Mouse (Mus musculus): ENCODE measurements around the gene Nptx1. TPM values are rescaled to one million over a fixed set of nuclear protein-coding genes. Genes with fewer than 3 reads are reported as not detected.

Gene Nptx1
- polyA plus RNA-seq, 1 experiment from 2014 or later = 3.2 TPM

DNA sequence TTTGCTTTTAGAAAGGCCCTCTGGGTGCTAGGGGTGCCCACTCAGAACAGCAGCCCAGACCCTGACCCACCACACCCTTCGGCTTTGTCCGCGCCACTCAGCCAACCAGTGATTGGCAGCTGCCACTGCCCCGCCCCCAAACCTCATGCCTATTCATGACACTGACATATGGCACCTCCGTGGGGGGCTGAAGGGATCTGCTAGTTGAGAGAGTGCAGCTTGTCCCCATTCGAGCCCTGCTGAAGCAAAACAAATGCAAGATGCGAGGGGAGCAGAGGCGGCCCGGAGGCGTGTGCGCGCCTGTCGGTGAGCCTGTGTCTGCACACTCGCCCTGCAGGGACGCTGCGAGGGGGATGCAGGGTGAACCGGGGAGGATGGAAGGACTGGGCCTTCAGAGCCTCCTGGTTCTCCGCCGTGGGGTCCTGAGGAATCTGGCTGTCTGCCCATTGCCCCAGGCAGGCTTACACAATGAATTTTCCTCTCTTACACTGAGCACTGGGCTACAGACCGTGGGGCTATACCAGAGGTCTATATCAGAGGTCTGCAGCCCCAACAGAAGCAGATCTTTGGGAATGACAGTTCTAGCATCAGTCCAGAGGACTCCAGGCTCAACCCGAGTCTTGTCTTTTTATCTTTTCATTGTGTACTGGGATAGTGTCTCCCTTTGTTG, 32.5 kb downstream of the Nptx1 start:
- peak overlapping the region; percentile 52 for H3K9ac ChIP-seq (ENCODE audit: low read length)
- no peaks in the 10 kb centered on the region for H3K36me3 ChIP-seq (ENCODE audit: control insufficient read depth, insufficient read depth, low read length)
- H3K27ac ChIP-seq (ENCODE audit: low read depth, low read length) = peak overlapping the region; percentile 84
- WGBS = 2% methylated on average over 21 of the region's 21 CpGs
- DNase-seq (ENCODE audit: low spot score) = peak; percentile 88
- peak overlapping the region; percentile 48 for H3K4me2 ChIP-seq (ENCODE audit: low read depth, low read length, severe bottlenecking)
- peak; percentile 81 for ATAC-seq (replicated peaks; ENCODE audit: low FRiP score)
- H3K9me3 ChIP-seq (ENCODE audit: control insufficient read depth, low read length) = no peaks in the 10 kb centered on the region
- H3K4me3 ChIP-seq (ENCODE audit: low read depth, low read length) = peak overlapping the region; percentile 13
- H3K27me3 ChIP-seq (ENCODE audit: control insufficient read depth, insufficient read depth, low read length) = 0 out of 2 replicates have a peak, but pooled peaks cover 5% of the 10 kb centered on the region
- peaks cover 22% of the 10 kb centered on the region for H3K4me1 ChIP-seq (replicated peaks; ENCODE audit: control insufficient read depth, insufficient read depth, low read length)

DNA sequence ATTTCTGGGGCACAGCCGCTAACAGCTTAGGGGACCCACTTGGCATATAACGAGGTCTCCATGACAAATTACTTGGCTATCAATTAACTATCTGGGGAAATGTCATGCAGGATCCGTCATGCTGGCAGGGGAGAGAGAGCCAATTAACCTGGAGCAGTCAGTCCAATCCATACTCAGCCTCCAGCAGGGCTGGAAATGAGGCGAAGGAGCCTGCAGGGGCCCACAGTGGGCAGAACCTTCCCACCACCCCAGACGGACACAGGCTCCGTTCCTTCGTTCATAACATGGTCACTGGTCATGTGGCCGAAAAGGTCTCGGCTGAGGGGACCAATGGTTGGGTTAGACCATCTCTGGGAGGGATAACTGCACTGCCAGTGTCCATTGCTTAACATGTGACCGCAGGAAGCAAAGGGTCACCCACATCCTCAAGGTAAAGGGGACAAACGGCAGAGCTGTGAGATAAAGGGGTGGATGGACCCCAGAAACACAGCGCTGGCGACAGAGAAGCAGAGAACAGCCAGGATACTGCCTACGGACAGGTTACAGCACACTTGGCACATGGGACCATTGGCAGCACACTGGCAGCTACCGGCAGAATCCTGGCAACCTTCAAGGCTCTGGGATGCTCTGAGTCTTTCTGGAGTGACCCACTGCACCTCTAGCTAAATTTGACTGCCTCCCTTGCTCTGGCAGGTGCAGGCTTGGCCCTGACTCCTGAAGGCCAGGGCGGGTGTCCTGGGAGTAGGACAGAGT, 33.3 kb downstream of the Nptx1 start:
- Histone ChIP-seq H3K27ac (ENCODE audit: low read depth, low read length) (peak overlapping the region; percentile 84), H3K9ac (ENCODE audit: low read length) (peak overlapping the region; percentile 52; the same call in 1 of the 2 replicates), H3K36me3 (ENCODE audit: control insufficient read depth, insufficient read depth, low read length) (no peaks in the 10 kb centered on the region), H3K4me1 (replicated peaks; ENCODE audit: control insufficient read depth, insufficient read depth, low read length) (peaks cover 22% of the 10 kb centered on the region), H3K27me3 (ENCODE audit: control insufficient read depth, insufficient read depth, low read length) (0 out of 2 replicates have a peak, but pooled peaks cover 5% of the 10 kb centered on the region), H3K9me3 (ENCODE audit: control insufficient read depth, low read length) (no peaks in the 10 kb centered on the region), H3K4me3 (ENCODE audit: low read depth, low read length) (peak overlapping the region; percentile 13; the same call in 1 of the 2 replicates), H3K4me2 (ENCODE audit: low read depth, low read length, severe bottlenecking) (peak overlapping the region; percentile 48)
- DNase-seq (ENCODE audit: low spot score) (no peak), ATAC-seq (replicated peaks; ENCODE audit: low FRiP score) (no peak)
- WGBS = 46% methylated on average over 16 of the region's 16 CpGs

DNA sequence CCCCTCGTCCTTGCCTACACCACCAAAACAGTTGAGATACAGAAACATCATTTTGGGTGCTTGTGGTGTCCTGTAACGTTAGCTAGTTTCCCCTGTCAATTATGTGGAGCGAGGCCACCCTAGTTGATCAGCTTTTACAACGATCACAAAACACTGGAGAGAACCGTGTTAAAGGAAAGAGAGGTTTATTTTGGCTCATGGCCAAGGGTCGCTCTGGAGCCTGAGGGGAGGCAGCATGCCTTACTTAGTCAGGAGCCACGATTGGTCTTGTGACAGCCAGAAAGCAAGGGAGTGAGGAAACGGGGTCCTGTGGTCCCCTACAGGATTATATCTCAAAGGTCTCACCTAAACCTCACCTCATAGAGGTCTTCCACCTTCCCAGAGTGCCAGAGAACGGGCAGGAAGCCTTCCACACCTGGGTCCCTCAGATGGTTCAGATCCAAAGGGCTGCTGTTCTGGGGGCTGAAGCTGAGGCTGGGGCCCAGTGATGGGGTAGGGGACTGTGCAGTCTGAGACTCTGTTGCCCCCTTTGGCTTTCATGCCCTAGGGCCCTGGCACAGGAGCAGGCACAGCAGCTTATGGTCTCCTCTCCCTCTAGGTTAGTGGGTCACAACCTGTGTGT, 34.4 kb downstream of the Nptx1 start:
- Histone ChIP-seq H3K27ac (ENCODE audit: low read depth, low read length) (no peak overlapping the region), H3K9me3 (ENCODE audit: control insufficient read depth, low read length) (no peaks in the 10 kb centered on the region), H3K9ac (ENCODE audit: low read length) (no peak overlapping the region), H3K27me3 (ENCODE audit: control insufficient read depth, insufficient read depth, low read length) (0 out of 2 replicates have a peak, but pooled peaks cover 5% of the 10 kb centered on the region), H3K4me1 (replicated peaks; ENCODE audit: control insufficient read depth, insufficient read depth, low read length) (peaks cover 22% of the 10 kb centered on the region), H3K4me2 (ENCODE audit: low read depth, low read length, severe bottlenecking) (no peak overlapping the region), H3K4me3 (ENCODE audit: low read depth, low read length) (no peak overlapping the region), H3K36me3 (ENCODE audit: control insufficient read depth, insufficient read depth, low read length) (no peaks in the 10 kb centered on the region)
- 65% methylated on average over 9 of the region's 9 CpGs for WGBS
- DNase-seq (ENCODE audit: low spot score) = no peak
- no peak for ATAC-seq (replicated peaks; ENCODE audit: low FRiP score)

DNA sequence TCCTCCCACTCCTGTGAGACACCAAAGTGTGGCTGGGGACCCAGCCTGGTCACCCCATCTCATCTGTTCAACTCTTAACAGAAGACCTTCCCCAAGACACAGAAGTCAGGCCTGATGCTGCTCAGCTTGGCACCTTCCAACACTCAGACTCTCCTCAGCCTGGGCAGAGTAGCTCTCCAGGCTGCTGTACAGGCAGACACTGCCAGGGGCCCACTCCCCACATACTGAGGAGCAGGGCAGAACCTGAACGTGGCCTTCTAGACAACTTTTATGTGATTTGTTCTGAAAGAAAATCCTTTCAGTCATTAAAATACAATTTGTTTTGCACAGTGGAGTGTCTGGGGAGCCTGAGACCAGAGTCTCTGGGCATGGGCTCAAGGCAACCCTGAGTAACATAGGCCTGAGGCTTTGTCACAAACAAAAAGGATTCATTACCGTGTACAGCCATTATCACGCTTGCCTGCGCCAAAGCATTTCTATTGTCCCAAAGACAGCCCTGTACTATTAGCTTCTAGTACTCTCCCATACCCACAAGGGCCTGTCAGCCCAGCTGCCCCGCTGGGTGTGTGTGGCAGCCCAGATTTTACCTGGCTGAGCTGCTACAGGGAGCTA, 38.3 kb downstream of the Nptx1 start:
- Histone ChIP-seq H3K4me2 (ENCODE audit: low read depth, low read length, severe bottlenecking) (no peak overlapping the region), H3K27ac (ENCODE audit: low read depth, low read length) (peak overlapping the region; percentile 26), H3K36me3 (ENCODE audit: control insufficient read depth, insufficient read depth, low read length) (0 out of 2 replicates have a peak, but pooled peaks cover 4% of the 10 kb centered on the region), H3K9me3 (ENCODE audit: control insufficient read depth, low read length) (no peaks in the 10 kb centered on the region), H3K9ac (ENCODE audit: low read length) (no peak overlapping the region), H3K27me3 (ENCODE audit: control insufficient read depth, insufficient read depth, low read length) (0 out of 2 replicates have a peak, but pooled peaks cover 2% of the 10 kb centered on the region), H3K4me3 (ENCODE audit: low read depth, low read length) (no peak overlapping the region), H3K4me1 (replicated peaks; ENCODE audit: control insufficient read depth, insufficient read depth, low read length) (peaks cover 3% of the 10 kb centered on the region)
- ATAC-seq (replicated peaks; ENCODE audit: low FRiP score) (no peak), DNase-seq (ENCODE audit: low spot score) (no peak)
- WGBS = 52% methylated on average over 5 of the region's 5 CpGs

DNA sequence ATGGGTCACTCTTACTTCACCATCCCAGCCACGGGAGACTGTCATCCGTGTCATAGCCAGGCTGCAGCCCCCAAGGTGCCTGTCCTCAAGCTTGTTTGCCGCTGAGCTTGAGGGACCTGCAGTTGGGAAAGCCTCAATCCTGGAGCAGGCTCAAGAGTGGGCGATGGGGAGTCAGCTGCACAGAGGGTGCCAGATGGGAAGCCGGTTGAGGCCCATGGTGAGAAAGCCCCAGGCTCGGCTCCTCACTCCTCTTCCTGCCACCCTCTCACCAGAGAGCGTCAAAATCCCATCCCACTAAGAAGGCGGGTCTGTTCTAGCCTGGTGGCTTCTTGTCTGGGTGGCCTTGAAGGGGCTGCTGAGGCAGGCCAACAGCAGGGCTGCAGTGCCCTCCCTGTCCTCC, 39.8 kb downstream of the Nptx1 start:
- H3K4me2 ChIP-seq (ENCODE audit: low read depth, low read length, severe bottlenecking) = no peak overlapping the region
- H3K36me3 ChIP-seq (ENCODE audit: control insufficient read depth, insufficient read depth, low read length) = 0 out of 2 replicates have a peak, but pooled peaks cover 4% of the 10 kb centered on the region
- H3K9ac ChIP-seq (ENCODE audit: low read length) = no peak overlapping the region
- no peak for ATAC-seq (replicated peaks; ENCODE audit: low FRiP score)
- no peaks in the 10 kb centered on the region for H3K9me3 ChIP-seq (ENCODE audit: control insufficient read depth, low read length)
- no peak overlapping the region for H3K4me3 ChIP-seq (ENCODE audit: low read depth, low read length)
- H3K27ac ChIP-seq (ENCODE audit: low read depth, low read length) = no peak overlapping the region
- no peaks in the 10 kb centered on the region for H3K27me3 ChIP-seq (ENCODE audit: control insufficient read depth, insufficient read depth, low read length)
- DNase-seq (ENCODE audit: low spot score) = no peak
- WGBS = 85% methylated on average over 8 of the region's 8 CpGs
- no peaks in the 10 kb centered on the region for H3K4me1 ChIP-seq (replicated peaks; ENCODE audit: control insufficient read depth, insufficient read depth, low read length)

DNA sequence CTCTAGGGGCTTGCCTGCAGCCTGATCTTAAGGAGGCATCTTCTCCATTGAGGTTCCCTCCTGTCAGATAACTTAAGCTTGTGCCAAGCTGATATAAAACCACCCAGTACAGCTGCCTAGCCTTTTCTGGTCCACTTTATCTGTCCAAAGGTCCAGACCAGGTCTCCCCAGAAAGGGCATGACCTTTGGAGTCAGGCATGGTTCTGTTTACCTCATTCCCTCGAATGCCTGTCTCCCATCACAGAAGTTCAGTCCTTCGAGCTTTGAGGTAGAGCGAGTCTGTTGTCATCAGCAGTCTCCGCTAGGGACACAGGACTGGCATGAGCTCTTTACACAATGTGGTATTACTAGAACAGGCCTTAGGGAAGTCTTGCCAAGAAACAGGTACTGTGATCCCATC, 41.2 kb downstream of the Nptx1 start:
- WGBS = 93% methylated on average over 4 of the region's 4 CpGs
- H3K9me3 ChIP-seq (ENCODE audit: control insufficient read depth, low read length) = no peaks in the 10 kb centered on the region
- peaks cover 4% of the 10 kb centered on the region; the same call in 1 of the 2 replicates for H3K36me3 ChIP-seq (ENCODE audit: control insufficient read depth, insufficient read depth, low read length)
- DNase-seq (ENCODE audit: low spot score) = no peak
- H3K4me1 ChIP-seq (replicated peaks; ENCODE audit: control insufficient read depth, insufficient read depth, low read length) = no peaks in the 10 kb centered on the region
- H3K4me2 ChIP-seq (ENCODE audit: low read depth, low read length, severe bottlenecking) = no peak overlapping the region
- ATAC-seq (replicated peaks; ENCODE audit: low FRiP score) = no peak
- H3K9ac ChIP-seq (ENCODE audit: low read length) = no peak overlapping the region
- H3K27me3 ChIP-seq (ENCODE audit: control insufficient read depth, insufficient read depth, low read length) = no peaks in the 10 kb centered on the region
- H3K4me3 ChIP-seq (ENCODE audit: low read depth, low read length) = no peak overlapping the region
- no peak overlapping the region for H3K27ac ChIP-seq (ENCODE audit: low read depth, low read length)

DNA sequence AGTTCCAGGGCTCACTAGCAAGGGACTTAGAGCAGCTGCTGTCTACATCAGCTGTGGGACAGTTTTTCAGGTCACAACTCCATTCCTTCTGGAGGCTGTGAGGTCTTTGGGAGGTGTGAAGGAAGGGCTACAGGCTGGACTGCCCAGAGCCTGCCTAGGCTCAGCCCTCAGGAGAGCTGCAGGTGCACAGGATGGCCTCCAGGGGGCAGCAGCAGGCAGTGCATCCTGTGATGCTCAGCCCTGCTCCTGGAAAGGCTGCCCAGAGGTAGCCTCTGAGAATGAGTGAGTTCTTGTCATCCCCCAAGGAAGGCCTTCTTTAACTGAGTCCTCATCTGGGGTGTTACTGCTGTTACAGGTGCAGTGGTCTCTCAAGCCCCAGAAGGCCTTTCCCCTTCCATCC, 43.9 kb downstream of the Nptx1 start:
- Histone ChIP-seq H3K9ac (ENCODE audit: low read length) (no peak overlapping the region), H3K4me3 (ENCODE audit: low read depth, low read length) (no peak overlapping the region), H3K4me2 (ENCODE audit: low read depth, low read length, severe bottlenecking) (no peak overlapping the region), H3K36me3 (ENCODE audit: control insufficient read depth, insufficient read depth, low read length) (peaks cover 4% of the 10 kb centered on the region; the same call in 1 of the 2 replicates), H3K4me1 (replicated peaks; ENCODE audit: control insufficient read depth, insufficient read depth, low read length) (no peaks in the 10 kb centered on the region), H3K27me3 (ENCODE audit: control insufficient read depth, insufficient read depth, low read length) (no peaks in the 10 kb centered on the region), H3K9me3 (ENCODE audit: control insufficient read depth, low read length) (no peaks in the 10 kb centered on the region), H3K27ac (ENCODE audit: low read depth, low read length) (no peak overlapping the region)
- ATAC-seq (replicated peaks; ENCODE audit: low FRiP score) (peak; percentile 36; the same call in 1 of the 2 replicates), DNase-seq (ENCODE audit: low spot score) (peak; percentile 88)

DNA sequence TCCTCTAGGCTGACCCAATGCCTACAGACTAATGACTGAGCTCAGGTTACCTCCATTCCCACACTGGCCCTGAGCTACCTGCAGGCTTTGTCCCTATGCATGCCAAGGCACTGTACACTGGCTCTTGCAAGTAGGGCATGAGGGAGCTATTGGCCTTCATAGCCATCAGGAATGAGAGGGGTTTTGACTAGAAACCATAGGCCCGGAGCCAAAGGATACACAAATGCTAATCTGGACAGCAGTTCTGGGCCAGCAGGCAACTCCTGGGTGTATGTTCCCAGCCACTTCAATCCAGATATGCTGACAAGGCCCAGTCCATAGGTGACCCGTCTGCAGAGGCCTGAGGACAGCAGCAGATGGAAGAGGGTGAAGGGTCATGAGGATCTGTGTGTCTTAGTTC, 47.5 kb downstream of the Nptx1 start:
- Histone ChIP-seq H3K4me3 (ENCODE audit: low read depth, low read length) (no peak overlapping the region), H3K27me3 (ENCODE audit: control insufficient read depth, insufficient read depth, low read length) (no peaks in the 10 kb centered on the region), H3K9ac (ENCODE audit: low read length) (no peak overlapping the region), H3K9me3 (ENCODE audit: control insufficient read depth, low read length) (no peaks in the 10 kb centered on the region), H3K4me1 (replicated peaks; ENCODE audit: control insufficient read depth, insufficient read depth, low read length) (no peaks in the 10 kb centered on the region), H3K4me2 (ENCODE audit: low read depth, low read length, severe bottlenecking) (no peak overlapping the region), H3K27ac (ENCODE audit: low read depth, low read length) (no peak overlapping the region), H3K36me3 (ENCODE audit: control insufficient read depth, insufficient read depth, low read length) (no peaks in the 10 kb centered on the region; the same call in 1 of the 2 replicates)
- DNase-seq (ENCODE audit: low spot score) (no peak), ATAC-seq (replicated peaks; ENCODE audit: low FRiP score) (no peak)
- WGBS = 87% methylated on average over 2 of the region's 2 CpGs

Measured in forebrain, embryonic 11.5 days (tissue).